Mouse (Mus musculus) megakaryocyte-erythroid progenitor cell, adult 5 weeks (primary cell): ENCODE data around the gene Klk1b16. TPM values are rescaled to one million over a fixed set of nuclear protein-coding genes. Genes with fewer than 3 reads are reported as not detected.

Experiments
- polyA plus RNA-seq: library from polyadenylated mRNA; stranded (reverse); fragments of >175 nt; gene quantifications from 2 replicates; pipeline ENCODE4 v1.2.3, GENCODE M21; 2012

Gene Klk1b16
- polyA plus RNA-seq: not detected in 2 replicates

GRCm38 (mm10) chr7:44136467-44136866, at the start of gene Klk1b16:
Klk1b16 (plus strand) TSS chr7:44136767.

GRCm38 (mm10) chr7:44102028-44102427, 34.5 kb upstream of the Klk1b16 start, which contains the start of gene Klk1b21:
Klk1b21 (plus strand) TSS chr7:44102328.

GRCm38 (mm10) chr7:44112373-44112772, 24.2 kb upstream of the Klk1b16 start, which contains the start of gene Klk1b22:
Klk1b22 (plus strand) TSS chr7:44112673.

GRCm38 (mm10) chr7:44187936-44188335, 51.4 kb downstream of the Klk1b16 start, which contains the start of gene Klk1b24:
Klk1b24 (plus strand) TSS chr7:44188236.

Other genes with a start within 250 kb of the Klk1b16 start
- not detected in 2 replicates for gene Klk15, start 203.0 kb upstream of the Klk1b16 start, polyA plus RNA-seq
- gene Klk1b8, start 186.1 kb upstream of the Klk1b16 start, polyA plus RNA-seq: not detected in 2 replicates
- gene Klk1b1, start 170.0 kb upstream of the Klk1b16 start, polyA plus RNA-seq: not detected in 2 replicates
- not detected in 2 replicates for gene Klk1b9, start 160.7 kb upstream of the Klk1b16 start, polyA plus RNA-seq
- 0.15 TPM in 1 of 2 replicates, not detected in the other for gene Klk1b11, start 140.9 kb upstream of the Klk1b16 start, polyA plus RNA-seq
- gene Klk1b26, start 124.6 kb upstream of the Klk1b16 start, polyA plus RNA-seq: not detected in 2 replicates
- not detected in 2 replicates for gene Klk1b27, start 84.5 kb upstream of the Klk1b16 start, polyA plus RNA-seq
- gene Klk1b21, start 34.4 kb upstream of the Klk1b16 start, polyA plus RNA-seq: not detected in 2 replicates
- not detected in 2 replicates for gene Klk1b22, start 24.1 kb upstream of the Klk1b16 start, polyA plus RNA-seq
- not detected in 2 replicates for gene Klk1b24, start 51.5 kb downstream of the Klk1b16 start, polyA plus RNA-seq
- gene Klk1b3, start 61.4 kb downstream of the Klk1b16 start, polyA plus RNA-seq: not detected in 2 replicates
- not detected in 2 replicates for gene Klk1b4, start 70.7 kb downstream of the Klk1b16 start, polyA plus RNA-seq
- not detected in 2 replicates for gene Klk1b5, start 79.2 kb downstream of the Klk1b16 start, polyA plus RNA-seq
- not detected in 2 replicates for gene Klk1, start 88.6 kb downstream of the Klk1b16 start, polyA plus RNA-seq
- gene Gm36864, start 99.4 kb downstream of the Klk1b16 start, polyA plus RNA-seq: not detected in 2 replicates
- 0.34 TPM in 1 of 2 replicates, not detected in the other for gene 1700028J19Rik, start 109.9 kb downstream of the Klk1b16 start, polyA plus RNA-seq
- gene 2410002F23Rik, start 110.0 kb downstream of the Klk1b16 start, polyA plus RNA-seq: 249 and 336 TPM in 2 replicates
- not detected in 2 replicates for gene Acp4, start 120.6 kb downstream of the Klk1b16 start, polyA plus RNA-seq
- not detected in 2 replicates for gene Gm15517, start 124.7 kb downstream of the Klk1b16 start, polyA plus RNA-seq
- gene Clec11a, start 170.1 kb downstream of the Klk1b16 start, polyA plus RNA-seq: 5.0 and 6.2 TPM in 2 replicates
- gene Shank1, start 173.5 kb downstream of the Klk1b16 start, polyA plus RNA-seq: 0.90 and 0.94 TPM in 2 replicates
- 1.0 and 1.1 TPM in 2 replicates for gene Syt3, start 247.3 kb downstream of the Klk1b16 start, polyA plus RNA-seq
- 2.9 and 3.5 TPM in 2 replicates for gene 1700008O03Rik, start 249.1 kb downstream of the Klk1b16 start, polyA plus RNA-seq